Mouse (Mus musculus) liver, adult 2 months (tissue): ENCODE results near the gene Cd3g.

Experiments used
- CTCF ChIP-seq: fragments of 200-500 bp; IDR thresholded peaks from 2 replicates; pipeline ENCODE4 v1.5.1; 2011; ENCODE audit warnings: low read depth, low read length, control low read depth
- POLR2A ChIP-seq: fragments of 200-500 bp; IDR thresholded peaks from 2 replicates; pipeline ENCODE4 v1.6.1; 2011; ENCODE audit warnings: low read length, control low read depth; ENCODE audit not compliant: insufficient read depth; ENCODE audit errors: extremely low read depth

- TF ChIP-seq POLR2A (no peak), CTCF (no peak)
These were observed 37.8 kb upstream of the Cd3g start for GRCm38 (mm10) chr9:45018031-45018430.
